Mouse (Mus musculus) MEL (cell line): ENCODE measurements at regions not wholly inside any gene's neighbourhood (a gene's known extent, or its start where the extent isn't known, plus 50 kb on each side); places are given as distances from the start of the nearest gene placed in this dataset.

Experiments
- DNase-seq: peaks from one replicate; pipeline ENCODE4 v3.0.0; 2011; ENCODE audit warnings: low read depth, low spot score
- H3K27ac ChIP-seq: 2 replicates; pipeline ENCODE4 v1.5.1; 2012; ENCODE audit warnings: low read depth, mild to moderate bottlenecking, control low read depth, low read length, moderate library complexity; ENCODE audit not compliant: control insufficient read depth
- H3K27me3 ChIP-seq, 2 experiments: fragments of 150-350 bp in 1 of 2; sonication (generic) in 1 of 2; 2 replicates each; pipeline ENCODE4 v1.6.1; 2012; ENCODE audit warnings: low read length in 2 of 2, mild to moderate bottlenecking in 2 of 2, improper control_type of control experiment in 1 of 2, moderate library complexity in 1 of 2; ENCODE audit not compliant: insufficient read depth in 2 of 2, control insufficient read depth in 1 of 2
- H3K36me3 ChIP-seq, 2 experiments: 2 replicates each; pipeline ENCODE4 v1.6.1; 2012 to 2014; ENCODE audit warnings: low read length in 2 of 2, improper control_type of control experiment in 1 of 2, inconsistent platforms in 1 of 2, mild to moderate bottlenecking in 1 of 2; ENCODE audit not compliant: insufficient read depth in 2 of 2, control insufficient read depth in 1 of 2
- H3K4me1 ChIP-seq, 2 experiments: fragments of 150-350 bp in 1 of 2; sonication (generic) in 1 of 2; 2 replicates each; pipeline ENCODE4 v1.6.1; 2012; ENCODE audit warnings: low read length in 2 of 2, improper control_type of control experiment in 1 of 2, mild to moderate bottlenecking in 1 of 2; ENCODE audit not compliant: insufficient read depth in 2 of 2, control insufficient read depth in 1 of 2
- H3K4me3 ChIP-seq, 2 experiments: fragments of 150-350 bp in 1 of 2; sonication (generic) in 1 of 2; 2 replicates each; pipeline ENCODE4 v1.5.1; 2012; ENCODE audit warnings: low read depth in 2 of 2, low read length in 2 of 2, mild to moderate bottlenecking in 2 of 2, moderate library complexity in 2 of 2, control low read depth in 1 of 2, improper control_type of control experiment in 1 of 2; ENCODE audit not compliant: control insufficient read depth in 1 of 2, insufficient read depth in 1 of 2
- H3K79me2 ChIP-seq: 2 replicates; pipeline ENCODE4 v1.6.1; 2012; ENCODE audit warnings: mild to moderate bottlenecking, low read length, moderate library complexity; ENCODE audit not compliant: control insufficient read depth, poor library complexity, insufficient read depth
- H3K9ac ChIP-seq: 2 replicates; pipeline ENCODE4 v1.6.1; 2012; ENCODE audit warnings: low read depth, mild to moderate bottlenecking, control low read depth, low read length, moderate library complexity; ENCODE audit not compliant: control insufficient read depth, poor library complexity, severe bottlenecking
- H3K9me3 ChIP-seq: fragments of 150-350 bp; sonication (generic); replicated peaks from 2 replicates; pipeline ENCODE4 v1.6.1; 2012; ENCODE audit warnings: mild to moderate bottlenecking, low read length, improper control_type of control experiment, moderate library complexity; ENCODE audit not compliant: insufficient read depth
- CHD1 ChIP-seq: IDR thresholded peaks from 2 replicates; pipeline ENCODE4 v1.6.1; 2012; ENCODE audit warnings: low read depth, mild to moderate bottlenecking, inconsistent platforms, low read length, improper control_type of control experiment
- CHD2 ChIP-seq: IDR thresholded peaks from 2 replicates; pipeline ENCODE4 v1.6.1; 2011; ENCODE audit warnings: low read length, improper control_type of control experiment
- CTCF ChIP-seq, 3 experiments: IDR thresholded peaks in 2 of 3; conservative IDR thresholded peaks in 1 of 3; 2 replicates each; pipeline ENCODE4 v1.5.1; 2011 to 2012; ENCODE audit warnings: low read length in 3 of 3, low read depth in 2 of 3, mild to moderate bottlenecking in 2 of 3, improper control_type of control experiment in 1 of 3, inconsistent platforms in 1 of 3, mixed read lengths in 1 of 3, moderate library complexity in 1 of 3; ENCODE audit not compliant: control insufficient read depth in 1 of 3, insufficient read depth in 1 of 3, poor library complexity in 1 of 3, severe bottlenecking in 1 of 3
- E2F4 ChIP-seq: IDR thresholded peaks from 2 replicates; pipeline ENCODE4 v1.6.1; 2011; ENCODE audit warnings: low read depth, low read length, improper control_type of control experiment, borderline replicate concordance
- ELF1 ChIP-seq: IDR thresholded peaks from 2 replicates; pipeline ENCODE4 v1.6.1; 2014; ENCODE audit warnings: low read depth, mild to moderate bottlenecking, inconsistent platforms, low read length, improper control_type of control experiment, moderate library complexity
- EP300 ChIP-seq, 2 experiments: IDR thresholded peaks; 2 replicates each; pipeline ENCODE4 v1.6.1; 2011; ENCODE audit warnings: improper control_type of control experiment in 2 of 2, low read length in 2 of 2, low read depth in 1 of 2, mild to moderate bottlenecking in 1 of 2
- ETS1 ChIP-seq: IDR thresholded peaks from 2 replicates; pipeline ENCODE4 v1.6.1; 2012; ENCODE audit warnings: low read depth, mild to moderate bottlenecking, inconsistent platforms, low read length, improper control_type of control experiment, moderate library complexity
- GABPA ChIP-seq: IDR thresholded peaks from 2 replicates; pipeline ENCODE4 v1.6.1; 2012; ENCODE audit warnings: low read depth, mild to moderate bottlenecking, inconsistent platforms, low read length, improper control_type of control experiment, moderate library complexity
- GATA1 ChIP-seq: IDR thresholded peaks from 2 replicates; pipeline ENCODE4 v1.6.1; 2011; ENCODE audit warnings: low read depth, low read length, improper control_type of control experiment
- HCFC1 ChIP-seq: IDR thresholded peaks from 2 replicates; pipeline ENCODE4 v1.6.1; 2012; ENCODE audit warnings: low read depth, mild to moderate bottlenecking, inconsistent platforms, low read length, improper control_type of control experiment, moderate library complexity
- MAFK ChIP-seq: IDR thresholded peaks from 2 replicates; pipeline ENCODE4 v1.6.1; 2011; ENCODE audit warnings: low read depth, mild to moderate bottlenecking, low read length, improper control_type of control experiment, borderline replicate concordance
- MAX ChIP-seq: IDR thresholded peaks from 2 replicates; pipeline ENCODE4 v1.6.1; 2011; ENCODE audit warnings: low read length, improper control_type of control experiment
- MEF2A ChIP-seq: IDR thresholded peaks from 2 replicates; pipeline ENCODE4 v1.6.1; 2014; ENCODE audit warnings: low read depth, mild to moderate bottlenecking, inconsistent platforms, low read length, improper control_type of control experiment; ENCODE audit not compliant: poor library complexity, insufficient replicate concordance, severe bottlenecking; ENCODE audit errors: extremely low read depth
- MYB ChIP-seq: IDR thresholded peaks from 2 replicates; pipeline ENCODE4 v1.6.1; 2011; ENCODE audit warnings: mild to moderate bottlenecking, low read depth, low read length, improper control_type of control experiment
- MYC ChIP-seq: IDR thresholded peaks from 2 replicates; pipeline ENCODE4 v1.6.1; 2011; ENCODE audit warnings: low read depth, mild to moderate bottlenecking, low read length, improper control_type of control experiment, moderate library complexity
- NELFE ChIP-seq: IDR thresholded peaks from 2 replicates; pipeline ENCODE4 v1.6.1; 2011; ENCODE audit warnings: low read depth, low read length, improper control_type of control experiment
- NRF1 ChIP-seq: IDR thresholded peaks from 2 replicates; pipeline ENCODE4 v1.6.1; 2014; ENCODE audit warnings: low read depth, mild to moderate bottlenecking, inconsistent platforms, low read length, improper control_type of control experiment, moderate library complexity; ENCODE audit not compliant: poor library complexity, insufficient read depth, severe bottlenecking
- POLR2AphosphoS5 ChIP-seq: IDR thresholded peaks from 2 replicates; pipeline ENCODE4 v1.6.1; 2012; ENCODE audit warnings: low read depth, borderline replicate concordance, mild to moderate bottlenecking, inconsistent platforms, low read length, moderate library complexity, mixed read lengths
- RAD21 ChIP-seq: IDR thresholded peaks from 2 replicates; pipeline ENCODE4 v1.6.1; 2011; ENCODE audit warnings: mild to moderate bottlenecking, low read depth, low read length, improper control_type of control experiment
- RCOR1 ChIP-seq: IDR thresholded peaks from 2 replicates; pipeline ENCODE4 v1.6.1; 2012; ENCODE audit warnings: low read depth, mild to moderate bottlenecking, inconsistent platforms, low read length, improper control_type of control experiment
- SIN3A ChIP-seq: IDR thresholded peaks from 2 replicates; pipeline ENCODE4 v1.6.1; 2012; ENCODE audit warnings: low read length, improper control_type of control experiment, inconsistent platforms
- SMC3 ChIP-seq: IDR thresholded peaks from 2 replicates; pipeline ENCODE4 v1.6.1; 2011; ENCODE audit warnings: low read depth, low read length, improper control_type of control experiment
- TAL1 ChIP-seq: IDR thresholded peaks from 2 replicates; pipeline ENCODE4 v1.6.1; 2012; ENCODE audit warnings: mild to moderate bottlenecking, inconsistent platforms, low read length, moderate library complexity, mixed read lengths
- TBP ChIP-seq: IDR thresholded peaks from 2 replicates; pipeline ENCODE4 v1.8.0; 2011; ENCODE audit warnings: low read depth, low read length, improper control_type of control experiment
- TCF12 ChIP-seq: IDR thresholded peaks from 2 replicates; pipeline ENCODE4 v1.6.1; 2014; ENCODE audit warnings: low read depth, mild to moderate bottlenecking, inconsistent platforms, low read length, improper control_type of control experiment, moderate library complexity
- UBTF ChIP-seq: IDR thresholded peaks from 2 replicates; pipeline ENCODE4 v1.6.1; 2012; ENCODE audit warnings: low read depth, mild to moderate bottlenecking, inconsistent platforms, low read length, improper control_type of control experiment, moderate library complexity, borderline replicate concordance; ENCODE audit not compliant: insufficient read depth
- USF1 ChIP-seq: IDR thresholded peaks from 2 replicates; pipeline ENCODE4 v1.6.1; 2014; ENCODE audit warnings: low read depth, mild to moderate bottlenecking, inconsistent platforms, low read length, improper control_type of control experiment, moderate library complexity
- ZC3H11A ChIP-seq: IDR thresholded peaks from 2 replicates; pipeline ENCODE4 v1.6.1; 2012; ENCODE audit warnings: low read depth, mild to moderate bottlenecking, inconsistent platforms, low read length, improper control_type of control experiment
- ZMIZ1 ChIP-seq: IDR thresholded peaks from 2 replicates; pipeline ENCODE4 v1.6.1; 2012; ENCODE audit warnings: low read depth, mild to moderate bottlenecking, inconsistent platforms, low read length, improper control_type of control experiment, moderate library complexity

- no peak overlapping the region for H3K9ac ChIP-seq
- H3K4me1 ChIP-seq = peaks cover 16 to 48% of the 10 kb centered on the region in 2 experiments
- H3K27ac ChIP-seq = no peak overlapping the region
- DNase-seq = peak; percentile 27
- TF ChIP-seq TBP (no peak), GATA1 (no peak), ELF1 (no peak), EP300 (IDR thresholded peaks at IDR 0.05; ENCODE audit: low read depth in 1 of 2, low read length in 2 of 2) (no peak), USF1 (no peak), NRF1 (no peak), ZC3H11A (no peak), MYC (no peak), CHD2 (no peak), CTCF (IDR thresholded peaks at IDR 0.05 in 2 of 3, conservative IDR thresholded peaks at IDR 0.05 in 1 of 3; ENCODE audit: control insufficient read depth in 1 of 3, insufficient read depth in 1 of 3, low read depth in 2 of 3, low read length in 3 of 3, poor library complexity in 1 of 3, severe bottlenecking in 1 of 3) (no peak), RAD21 (no peak), MAFK (no peak)
- H3K36me3 ChIP-seq = peaks cover 0 to 42% of the 10 kb centered on the region in 2 experiments; a peak in 2 of 4 replicates
- no peak overlapping the region for H3K4me3 ChIP-seq
- no peaks in the 10 kb centered on the region for H3K79me2 ChIP-seq
- no peaks in the 10 kb centered on the region for H3K27me3 ChIP-seq
- no peaks in the 10 kb centered on the region for H3K9me3 ChIP-seq
Measured at GRCm38 (mm10) chr13:101551068-101551467, 216.9 kb downstream of the Pik3r1 start.

- no peak overlapping the region for H3K4me3 ChIP-seq
- H3K79me2 ChIP-seq = no peaks in the 10 kb centered on the region
- no peak overlapping the region for H3K27ac ChIP-seq
- peaks cover 0 to 44% of the 10 kb centered on the region in 2 experiments; a peak in 2 of 4 replicates for H3K36me3 ChIP-seq
- no peak overlapping the region for H3K9ac ChIP-seq
- DNase-seq = no peak
- TF ChIP-seq RAD21 (no peak), MYB (no peak), SMC3 (no peak), ETS1 (no peak), GATA1 (no peak), HCFC1 (no peak), EP300 (IDR thresholded peaks at IDR 0.05; ENCODE audit: low read depth in 1 of 2, low read length in 2 of 2) (no peak), MEF2A (no peak), E2F4 (no peak), SIN3A (no peak), NELFE (no peak), RCOR1 (no peak), CHD1 (no peak), TAL1 (no peak), UBTF (no peak), GABPA (no peak), MAX (no peak), TCF12 (no peak), POLR2AphosphoS5 (no peak), ZMIZ1 (no peak)
- peaks cover 17 to 50% of the 10 kb centered on the region in 2 experiments for H3K4me1 ChIP-seq
- H3K27me3 ChIP-seq = no peaks in the 10 kb centered on the region
- H3K9me3 ChIP-seq = no peaks in the 10 kb centered on the region
Measured at GRCm38 (mm10) chr13:101550526-101550925, 217.5 kb downstream of the Pik3r1 start.
